Mouse (Mus musculus) liver, adult 2 months (tissue): ENCODE results near the gene Cyp4a12a. TPM values are rescaled to one million over a fixed set of nuclear protein-coding genes. Genes with fewer than 3 reads are reported as not detected.
"Not testable (repeated sequence)": the region's sequence is repeated elsewhere in the genome, so short reads cannot be mapped to it uniquely, and the experiment has no call there.

Source experiments
- DNase-seq: peaks from one replicate; pipeline ENCODE4 v3.0.0-alpha.2; 2011; ENCODE audit warnings: low read depth, low spot score; ENCODE audit errors: extremely low read depth
- H3K27ac ChIP-seq: fragments of 200-500 bp; replicated peaks from 2 replicates; pipeline ENCODE4 v1.5.1; 2012; ENCODE audit warnings: low read depth, mild to moderate bottlenecking, control low read depth, inconsistent platforms, low read length; ENCODE audit not compliant: insufficient read depth
- H3K27me3 ChIP-seq: fragments of 200-500 bp; 2 replicates; pipeline ENCODE4 v1.6.1; 2012; ENCODE audit warnings: mild to moderate bottlenecking, moderate library complexity, low read length, inconsistent platforms; ENCODE audit not compliant: control insufficient read depth, insufficient read depth
- H3K36me3 ChIP-seq: fragments of 200-500 bp; 2 replicates; pipeline ENCODE4 v1.6.1; 2012; ENCODE audit warnings: low read length, inconsistent platforms; ENCODE audit not compliant: control insufficient read depth, insufficient read depth
- H3K4me1 ChIP-seq: fragments of 200-500 bp; 2 replicates; pipeline ENCODE4 v1.6.1; 2011; ENCODE audit warnings: low read length; ENCODE audit not compliant: control insufficient read depth, insufficient read depth
- H3K4me3 ChIP-seq: fragments of 200-500 bp; 2 replicates; pipeline ENCODE4 v1.5.1; 2011; ENCODE audit warnings: low read depth, mild to moderate bottlenecking, control low read depth, low read length, moderate library complexity; ENCODE audit not compliant: insufficient read depth
- H3K79me2 ChIP-seq: fragments of 200-500 bp; 2 replicates; pipeline ENCODE4 v1.6.1; 2012; ENCODE audit warnings: inconsistent platforms, mild to moderate bottlenecking, low read length, moderate library complexity; ENCODE audit not compliant: control insufficient read depth, insufficient read depth
- H3K9ac ChIP-seq: fragments of 200-500 bp; 2 replicates; pipeline ENCODE4 v1.6.1; 2012; ENCODE audit warnings: low read depth, mild to moderate bottlenecking, control low read depth, inconsistent platforms, low read length
- CTCF ChIP-seq: fragments of 200-500 bp; IDR thresholded peaks from 2 replicates; pipeline ENCODE4 v1.5.1; 2011; ENCODE audit warnings: low read depth, low read length, control low read depth
- POLR2A ChIP-seq: fragments of 200-500 bp; IDR thresholded peaks from 2 replicates; pipeline ENCODE4 v1.6.1; 2011; ENCODE audit warnings: low read length, control low read depth; ENCODE audit not compliant: insufficient read depth; ENCODE audit errors: extremely low read depth
- WGBS: fragments of 180-500 bp; shearing (Covaris S2); methylation state at CpG from one replicate; pipeline ENCODE4 v1.1.7; 2018; 5-methylcytosine and 5-hydroxymethylcytosine counted together
- polyA plus RNA-seq: library from polyadenylated mRNA; depleted of rRNA; stranded (reverse); fragments of >200 nt; gene quantifications from 2 replicates; pipeline ENCODE4 v1.2.3, GENCODE M21; 2012; rRNA removed
- total RNA-seq: library from RNA; depleted of rRNA; stranded (reverse); fragments of >200 nt; gene quantifications from 2 replicates; pipeline ENCODE4 v1.2.3, GENCODE M21; 2014; rRNA removed

The Cyp4a12a gene
- 0.34 and 0.37 TPM in 2 replicates for total RNA-seq
- polyA plus RNA-seq: 0.91 and 8.7 TPM in 2 replicates

GRCm38 (mm10) chr4:115298746-115299145 is at the start of gene Cyp4a12a:
Gene Cyp4a12a (plus strand): TSS chr4:115299046.
- H3K79me2 ChIP-seq, H3K9ac ChIP-seq, H3K27me3 ChIP-seq, H3K4me1 ChIP-seq: not testable (repeated sequence)
- Histone ChIP-seq H3K36me3 (peaks cover 12% of the 10 kb centered on the region), H3K27ac (peak within 1 kb of the TSS; percentile 55; the same call in 1 of the 2 replicates), H3K4me3 (peak within 1 kb of the TSS; percentile 44; the same call in 1 of the 2 replicates)
- peak; percentile 73 for DNase-seq

- H3K36me3 ChIP-seq, H3K9ac ChIP-seq, H3K27ac ChIP-seq, H3K79me2 ChIP-seq, H3K4me3 ChIP-seq, H3K27me3 ChIP-seq, H3K4me1 ChIP-seq: not testable (repeated sequence)
- peak; percentile 67 for DNase-seq
- 66% methylated on average over 3 of the region's 4 CpGs for WGBS
Observed at GRCm38 (mm10) chr4:115264687-115265569, 33.9 kb upstream of the Cyp4a12a start.

GRCm38 (mm10) chr4:115278215-115278982 is 20.4 kb upstream of the Cyp4a12a start:
- H3K4me3 ChIP-seq: 0 out of 2 replicates have a peak overlapping the region, but pooled peaks have one; percentile 16
- not testable (repeated sequence) for H3K9ac ChIP-seq, H3K4me1 ChIP-seq, H3K36me3 ChIP-seq, H3K27me3 ChIP-seq, H3K79me2 ChIP-seq
- WGBS: 23% methylated on average over 2 of the region's 3 CpGs
- H3K27ac ChIP-seq: peak overlapping the region; percentile 58; the same call in 1 of the 2 replicates
- DNase-seq: peak; percentile 68

GRCm38 (mm10) chr4:115280342-115280741 is 18.5 kb upstream of the Cyp4a12a start:
- Histone ChIP-seq H3K4me3 (no peak overlapping the region), H3K27ac (peak overlapping the region; percentile 62), H3K36me3 (no peaks in the 10 kb centered on the region), H3K4me1 (peaks cover 17% of the 10 kb centered on the region; the same call in 1 of the 2 replicates), H3K79me2 (no peaks in the 10 kb centered on the region), H3K9ac (no peak overlapping the region), H3K27me3 (no peaks in the 10 kb centered on the region)
- DNase-seq: peak; percentile 39
- TF ChIP-seq POLR2A (no peak), CTCF (no peak)

GRCm38 (mm10) chr4:115280779-115281178 is 18.1 kb upstream of the Cyp4a12a start:
- Histone ChIP-seq H3K9ac (peak overlapping the region; percentile 43), H3K27ac (peak overlapping the region; percentile 62), H3K4me1 (peaks cover 19% of the 10 kb centered on the region; the same call in 1 of the 2 replicates), H3K4me3 (peak overlapping the region; percentile 41)
- not testable (repeated sequence) for H3K79me2 ChIP-seq, H3K36me3 ChIP-seq, DNase-seq, H3K27me3 ChIP-seq
- 30% methylated on average over 9 of the region's 10 CpGs for WGBS

GRCm38 (mm10) chr4:115281231-115281767 is 17.5 kb upstream of the Cyp4a12a start:
- 21% methylated on average over 23 of the region's 23 CpGs for WGBS
- H3K36me3 ChIP-seq, H3K79me2 ChIP-seq, H3K27me3 ChIP-seq: not testable (repeated sequence)
- peaks cover 19% of the 10 kb centered on the region; the same call in 1 of the 2 replicates for H3K4me1 ChIP-seq
- H3K9ac ChIP-seq: peak overlapping the region; percentile 43; the same call in 1 of the 2 replicates
- peak overlapping the region; percentile 41 for H3K4me3 ChIP-seq
- H3K27ac ChIP-seq: peak overlapping the region; percentile 62; the same call in 1 of the 2 replicates
- TF ChIP-seq POLR2A: 0 out of 2 replicates have a peak, but pooled peaks have one; percentile 41
- peak; percentile 47 for DNase-seq

GRCm38 (mm10) chr4:115325722-115326121 is 26.9 kb downstream of the Cyp4a12a start:
- H3K27ac ChIP-seq, H3K79me2 ChIP-seq, H3K27me3 ChIP-seq, H3K4me1 ChIP-seq, H3K4me3 ChIP-seq, H3K9ac ChIP-seq: not testable (repeated sequence)
- H3K36me3 ChIP-seq: peaks cover 17% of the 10 kb centered on the region; the same call in 1 of the 2 replicates
- peak; percentile 10 for DNase-seq

- 59% methylated on average over 3 of the region's 3 CpGs for WGBS
- H3K4me3 ChIP-seq: not testable (repeated sequence)
Observed at GRCm38 (mm10) chr4:115365624-115366023, 66.8 kb downstream of the Cyp4a12a start.

More at GRCm38 (mm10) chr4:115365624-115366023, 66.8 kb downstream of the Cyp4a12a start:
- not testable (repeated sequence) for DNase-seq, H3K36me3 ChIP-seq, H3K27me3 ChIP-seq, H3K79me2 ChIP-seq, H3K9ac ChIP-seq, H3K4me1 ChIP-seq, H3K27ac ChIP-seq
